Mouse (Mus musculus) C2C12 (cell line): ENCODE measurements around the gene Dynll2. TPM values are rescaled to one million over a fixed set of nuclear protein-coding genes. Genes with fewer than 3 reads are reported as not detected.

Source experiments
- H3K27me3 ChIP-seq: one replicate; pipeline ENCODE4 v1.6.1; 2011; ENCODE audit not compliant: control insufficient read depth, insufficient read depth, insufficient read length
- H3K36me3 ChIP-seq: one replicate; pipeline ENCODE4 v1.6.1; 2011; ENCODE audit not compliant: control insufficient read depth, insufficient read depth
- H3K4me3 ChIP-seq: one replicate; pipeline ENCODE4 v1.5.1; 2011; ENCODE audit warnings: mild to moderate bottlenecking, control low read depth; ENCODE audit not compliant: poor library complexity, insufficient read depth, severe bottlenecking
- H3K79me2 ChIP-seq: one replicate; pipeline ENCODE4 v1.6.1; 2011; ENCODE audit not compliant: control insufficient read depth, insufficient read depth
- H3K79me3 ChIP-seq: one replicate; pipeline ENCODE4 v1.6.1; 2011; ENCODE audit warnings: low read depth, control low read depth
- H3ac ChIP-seq: one replicate; pipeline ENCODE3; 2011; ENCODE audit warnings: low read depth; ENCODE audit not compliant: control insufficient read depth, insufficient read length
- CEBPB ChIP-seq: IDR thresholded peaks from one replicate; pipeline ENCODE4 v1.6.1; 2011; ENCODE audit warnings: low read depth, mild to moderate bottlenecking, control low read depth, moderate library complexity
- CTCF ChIP-seq: IDR thresholded peaks from one replicate; pipeline ENCODE4 v1.5.1; 2011; ENCODE audit not compliant: control insufficient read depth, insufficient read depth, insufficient read length
- FOSL1 ChIP-seq: IDR thresholded peaks from one replicate; pipeline ENCODE4 v1.8.0; 2011; ENCODE audit warnings: mild to moderate bottlenecking, low read length; ENCODE audit not compliant: poor library complexity, insufficient read depth, severe bottlenecking
- MAX ChIP-seq: IDR thresholded peaks from one replicate; pipeline ENCODE4 v1.6.1; 2011; ENCODE audit warnings: mild to moderate bottlenecking, control low read depth
- MYOD1 ChIP-seq: IDR thresholded peaks from one replicate; pipeline ENCODE4 v1.6.1; 2011; ENCODE audit warnings: low read depth; ENCODE audit not compliant: control insufficient read depth, insufficient read length
- MYOG ChIP-seq: IDR thresholded peaks from one replicate; pipeline ENCODE4 v1.6.1; 2011; ENCODE audit not compliant: control insufficient read depth, insufficient read length; ENCODE audit errors: extremely low read depth
- USF1 ChIP-seq: IDR thresholded peaks from one replicate; pipeline ENCODE4 v1.6.1; 2011; ENCODE audit warnings: low read depth, mild to moderate bottlenecking, control low read depth, moderate library complexity
- long read RNA-seq, 2 experiments: library from polyadenylated mRNA; unstranded; transcript quantifications; one replicate each; pipeline ENCODE4 v2.0.0; 2019 to 2020
- polyA plus RNA-seq: library from polyadenylated mRNA; unstranded; fragments of >200 nt; fragmentation: generic; extraction: Trizol; gene quantifications from one replicate; pipeline ENCODE4 v1.2.1, GENCODE M21; 2012; ENCODE audit warnings: missing spikeins

Gene Dynll2
- 75.1 TPM for polyA plus RNA-seq
- long read RNA-seq, experiment 1, transcript Dynll2-201 (3 exons, 2,476 nt): major isoform, 61 of 65 reads
- long read RNA-seq, experiment 1, partial matches to known transcripts: 0 of 65 reads
- long read RNA-seq, experiment 1, other reads (novel, unspliced or antisense): 2 of 65 reads
- long read RNA-seq, experiment 2, partial matches to known transcripts: 0 of 1 reads
- long read RNA-seq, experiment 2, other reads (novel, unspliced or antisense): 1 of 1 reads

DNA sequence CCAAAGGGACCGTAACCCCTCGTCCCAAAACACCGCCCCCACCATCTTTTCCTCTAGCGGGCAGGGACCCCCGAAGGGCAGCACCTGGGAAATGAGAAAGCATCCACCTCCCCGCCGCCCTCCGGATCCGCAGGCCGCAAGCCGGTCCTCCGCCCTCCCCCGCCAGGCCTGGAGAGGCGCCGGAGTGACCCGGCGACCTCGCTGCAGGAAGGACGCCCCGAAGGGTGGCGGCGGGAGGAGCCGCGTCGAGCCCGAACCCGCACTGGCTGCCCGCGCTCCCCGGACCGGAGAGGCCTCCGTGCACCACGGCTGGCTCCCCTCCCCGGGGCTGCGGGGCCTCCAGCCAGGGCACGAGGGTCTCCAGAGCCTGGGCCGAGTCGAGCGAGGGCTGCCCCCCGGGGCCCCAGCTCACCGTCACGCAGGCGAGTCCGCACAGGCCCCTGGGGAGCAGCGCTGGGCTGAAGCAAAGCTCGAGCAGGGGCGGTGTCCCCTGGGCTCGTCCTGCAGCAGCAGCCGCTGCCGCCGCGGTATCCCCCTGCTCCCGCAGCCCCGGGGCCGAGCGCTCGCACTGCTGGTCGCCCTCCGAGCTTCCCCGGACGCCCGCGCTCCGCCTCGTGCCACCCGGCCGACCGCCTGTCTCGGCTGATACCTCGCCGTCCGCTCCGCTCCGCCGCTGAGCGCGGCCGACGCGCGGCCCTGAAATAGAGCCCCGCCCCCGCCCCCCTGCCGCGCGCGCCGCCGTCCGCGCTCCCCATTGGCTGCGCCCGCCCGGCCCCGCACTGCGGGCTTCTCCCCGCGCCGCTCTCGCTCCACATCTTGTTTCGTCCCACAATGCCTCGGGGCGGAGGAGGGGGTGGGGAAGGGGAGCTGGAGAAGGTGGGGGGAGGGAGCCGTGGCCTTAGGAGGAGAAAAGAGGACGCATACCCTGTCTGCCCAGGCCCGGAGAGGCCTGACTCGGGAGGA is at the start of gene Dynll2:
TSS of gene Dynll2 (minus strand) at position 703 of the 963 bp plus-strand sequence.
- Histone ChIP-seq H3K79me3 (peaks cover 42% of the 10 kb centered on the region), H3ac (peak within 1 kb of the TSS; percentile 80), H3K36me3 (peaks cover 30% of the 10 kb centered on the region), H3K79me2 (peaks cover 52% of the 10 kb centered on the region), H3K27me3 (no peaks in the 10 kb centered on the region), H3K4me3 (peak within 1 kb of the TSS; percentile 85)
- peak; percentile 66 for TF ChIP-seq MAX
- no peak for TF ChIP-seq CTCF

DNA sequence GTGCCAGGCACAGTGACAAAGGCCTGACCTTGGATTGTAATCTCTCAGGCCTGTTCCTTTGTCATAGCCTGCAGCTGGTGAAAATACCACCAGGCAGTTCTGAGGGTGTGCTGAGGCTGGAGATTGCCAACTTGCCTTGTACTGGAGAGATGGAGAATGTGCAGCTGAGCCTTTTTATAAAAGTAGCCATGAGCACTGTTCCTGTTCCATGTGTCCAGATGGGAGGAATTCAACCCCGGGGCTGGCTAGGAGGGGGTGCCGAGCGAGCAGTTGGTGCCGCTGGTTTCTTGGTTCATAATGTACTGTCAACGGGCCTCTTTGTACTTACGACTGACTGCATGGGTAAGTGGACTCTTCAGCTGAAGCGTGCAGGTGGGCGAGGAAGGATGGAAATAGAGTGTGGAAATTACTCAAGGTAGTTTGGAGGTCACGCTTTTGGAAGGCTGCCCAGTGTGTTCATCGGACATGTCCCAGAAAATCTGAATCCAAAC is 49.5 kb upstream of the Dynll2 start:
- H3K27me3 ChIP-seq: no peaks in the 10 kb centered on the region

DNA sequence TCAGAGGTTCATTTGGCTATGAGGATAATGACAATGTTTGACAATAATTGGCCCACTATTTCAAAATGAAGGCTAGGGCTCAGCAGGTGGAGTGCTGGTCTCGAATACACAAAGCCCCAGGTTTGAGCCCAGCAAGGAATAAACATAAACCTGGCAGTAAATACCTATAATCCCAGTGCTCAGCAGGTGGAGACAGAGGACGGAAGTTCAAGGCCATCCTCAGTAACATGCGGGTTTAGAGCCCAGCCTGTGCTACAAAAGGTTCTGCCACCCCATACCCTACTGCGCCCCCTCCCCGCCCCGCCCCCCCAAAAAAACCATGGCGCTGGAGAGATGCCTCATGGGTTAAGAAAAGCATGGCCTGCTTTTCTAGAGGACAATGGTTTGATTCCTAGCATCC is 48.6 kb upstream of the Dynll2 start:
- H3K79me2 ChIP-seq: no peaks in the 10 kb centered on the region
- H3ac ChIP-seq: no peak overlapping the region
- no peaks in the 10 kb centered on the region for H3K36me3 ChIP-seq
- no peak for TF ChIP-seq USF1
- no peaks in the 10 kb centered on the region for H3K79me3 ChIP-seq
- H3K4me3 ChIP-seq: no peak overlapping the region
- H3K27me3 ChIP-seq: no peaks in the 10 kb centered on the region

More for the DNA sequence above, 49.5 kb upstream of the Dynll2 start:
- Histone ChIP-seq H3K4me3 (no peak overlapping the region), H3K36me3 (no peaks in the 10 kb centered on the region), H3K79me3 (no peaks in the 10 kb centered on the region), H3K79me2 (no peaks in the 10 kb centered on the region), H3ac (no peak overlapping the region)
- TF ChIP-seq MYOG (no peak), CEBPB (no peak), USF1 (no peak), MYOD1 (no peak)

GRCm38 (mm10) chr11:88031753-88032152 is 44.4 kb upstream of the Dynll2 start:
- Histone ChIP-seq H3K27me3 (no peaks in the 10 kb centered on the region), H3K79me2 (no peaks in the 10 kb centered on the region), H3K79me3 (no peaks in the 10 kb centered on the region), H3K4me3 (no peak overlapping the region), H3K36me3 (no peaks in the 10 kb centered on the region), H3ac (no peak overlapping the region)
- TF ChIP-seq USF1: no peak
- TF ChIP-seq MYOG: no peak
- no peak for TF ChIP-seq MAX

DNA sequence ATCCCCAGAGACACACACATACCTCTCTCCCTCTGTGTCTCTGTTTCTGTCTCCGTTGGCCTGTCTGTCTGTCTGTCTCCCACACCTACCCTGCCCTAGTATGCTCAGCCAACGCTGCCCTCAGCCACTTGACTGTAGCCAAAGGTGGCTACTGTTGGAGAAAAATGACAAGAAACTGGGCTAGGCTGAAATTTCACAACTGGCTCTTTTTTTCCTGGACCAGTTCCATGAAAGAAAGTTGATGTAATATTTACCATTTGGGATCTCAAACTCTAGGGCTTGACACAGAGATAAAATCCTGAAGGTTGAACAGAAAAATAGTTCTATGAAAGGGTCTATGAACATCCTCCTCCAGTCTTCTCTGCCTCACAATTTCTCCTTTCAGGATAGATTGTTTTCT is 43.5 kb upstream of the Dynll2 start:
- Histone ChIP-seq H3K36me3 (no peaks in the 10 kb centered on the region), H3K79me2 (no peaks in the 10 kb centered on the region), H3K79me3 (no peaks in the 10 kb centered on the region), H3ac (no peak overlapping the region), H3K27me3 (no peaks in the 10 kb centered on the region), H3K4me3 (no peak overlapping the region)
- TF ChIP-seq CEBPB (no peak), MAX (no peak), FOSL1 (no peak), CTCF (no peak), MYOG (no peak)

DNA sequence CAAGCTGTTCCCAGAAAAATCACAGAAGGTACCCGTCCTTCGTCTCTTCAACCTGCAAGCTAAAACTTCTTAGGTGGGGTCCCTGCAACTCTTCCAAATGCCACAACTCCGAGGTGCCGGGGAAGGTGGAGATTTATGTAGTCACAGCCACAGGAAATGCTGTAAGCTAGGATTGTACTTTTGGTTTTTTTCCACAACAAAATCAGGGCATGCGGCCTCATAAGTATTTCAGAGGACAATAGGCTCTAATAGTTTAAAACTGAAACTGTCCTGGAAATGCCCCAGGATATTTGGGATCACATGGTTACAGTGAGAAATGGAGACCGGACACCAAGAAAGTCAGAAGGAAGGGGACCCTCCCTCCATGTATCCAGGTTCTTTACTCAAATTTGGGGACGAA is 42.9 kb upstream of the Dynll2 start:
- no peak overlapping the region for H3K4me3 ChIP-seq
- no peak overlapping the region for H3ac ChIP-seq
- TF ChIP-seq FOSL1 (no peak), CEBPB (no peak), MYOG (no peak), CTCF (no peak), USF1 (no peak), MAX (no peak), MYOD1 (no peak)
- H3K79me3 ChIP-seq: no peaks in the 10 kb centered on the region
- H3K27me3 ChIP-seq: no peaks in the 10 kb centered on the region
- H3K79me2 ChIP-seq: no peaks in the 10 kb centered on the region
- no peaks in the 10 kb centered on the region for H3K36me3 ChIP-seq
